Mouse (Mus musculus): ENCODE results near the gene Piwil4.

GRCm38 (mm10) chr9:14673109-14673508 is 67.4 kb downstream of the Piwil4 start:
- TF ChIP-seq POLR2A (IDR thresholded peaks at IDR 0.05; ENCODE audit: insufficient read length, low read depth) (no peak), MYOG (IDR thresholded peaks at IDR 0.05; ENCODE audit: control insufficient read depth in 1 of 3, insufficient read depth in 1 of 3, insufficient read length in 2 of 3, low read depth in 2 of 3) (no peak), TCF12 (IDR thresholded peaks at IDR 0.05; ENCODE audit: insufficient read depth, poor library complexity, severe bottlenecking) (no peak), USF1 (IDR thresholded peaks at IDR 0.05; ENCODE audit: low read depth) (no peak), POLR2AphosphoS2 (IDR thresholded peaks at IDR 0.05; ENCODE audit: insufficient read length, low read depth) (no peak), E2F4 (IDR thresholded peaks at IDR 0.05; ENCODE audit: insufficient read depth) (no peak), MAX (IDR thresholded peaks at IDR 0.05; ENCODE audit: low read depth) (no peak), CEBPB (IDR thresholded peaks at IDR 0.05; ENCODE audit: insufficient read depth, poor library complexity, severe bottlenecking) (no peak), SRF (IDR thresholded peaks at IDR 0.05; ENCODE audit: control insufficient read depth, insufficient read length, low read depth) (no peak), REST (IDR thresholded peaks at IDR 0.05; ENCODE audit: insufficient read depth, insufficient read length) (no peak), TCF3 (IDR thresholded peaks at IDR 0.05; ENCODE audit: insufficient read length, low read depth) (no peak)
